Mouse (Mus musculus): Measurements from ENCODE around the gene Padi2.

GRCm38 (mm10) chr4:140986711-140987395 is 80.7 kb downstream of the Padi2 start, which contains the start of gene Atp13a2:
- TF ChIP-seq CTCF (IDR thresholded peaks at IDR 0.05; ENCODE audit: low read depth, low read length) = no peak
- TF ChIP-seq POLR2A (IDR thresholded peaks at IDR 0.05; ENCODE audit: insufficient read depth, low read length) = no peak
- no peak for TF ChIP-seq EP300 (IDR thresholded peaks at IDR 0.05; ENCODE audit: insufficient read depth, low read depth, low read length)

All from ES-Bruce4 (cell line).